Mouse (Mus musculus): Measurements from ENCODE around the gene Aldob. TPM values are rescaled to one million over a fixed set of nuclear protein-coding genes. Genes with fewer than 3 reads are reported as not detected.

The Aldob gene
- polyA plus RNA-seq, 1 experiment from 2014 or later = 0.42 TPM

Other genes with a start within 250 kb of the Aldob start
- gene Acnat2, start 141.4 kb downstream of the Aldob start, polyA plus RNA-seq (2016; fragmentation: Nextera tagmentation; extraction: Ambion mirVana) = not detected in 2 replicates
- gene Acnat1, start 75.6 kb downstream of the Aldob start, polyA plus RNA-seq (2016; fragmentation: Nextera tagmentation; extraction: Ambion mirVana) = not detected in 2 replicates
- gene Baat, start 43.0 kb downstream of the Aldob start, polyA plus RNA-seq (2016; fragmentation: Nextera tagmentation; extraction: Ambion mirVana) = not detected in 2 replicates
- gene Mrpl50, start 28.5 kb downstream of the Aldob start, polyA plus RNA-seq (2016; fragmentation: Nextera tagmentation; extraction: Ambion mirVana) = 69.1 and 71.4 TPM in 2 replicates
- gene Zfp189, start 28.4 kb downstream of the Aldob start, polyA plus RNA-seq (2016; fragmentation: Nextera tagmentation; extraction: Ambion mirVana) = 8.0 and 8.3 TPM in 2 replicates
- gene Tmem246, start 48.3 kb upstream of the Aldob start, polyA plus RNA-seq (2016; fragmentation: Nextera tagmentation; extraction: Ambion mirVana) = 47.5 and 48.0 TPM in 2 replicates
- gene Rnf20, start 82.5 kb upstream of the Aldob start, polyA plus RNA-seq (2016; fragmentation: Nextera tagmentation; extraction: Ambion mirVana) = 29.2 and 30.2 TPM in 2 replicates
- gene Ppp3r2, start 132.5 kb upstream of the Aldob start, polyA plus RNA-seq (2016; fragmentation: Nextera tagmentation; extraction: Ambion mirVana) = 0.09 and 0.10 TPM in 2 replicates